Mouse (Mus musculus): Measurements from ENCODE around the gene Kat6b.
"Not testable (repeated sequence)": the region's sequence is repeated elsewhere in the genome, so short reads cannot be mapped to it uniquely, and the experiment has no call there.

Gene Kat6b

DNA sequence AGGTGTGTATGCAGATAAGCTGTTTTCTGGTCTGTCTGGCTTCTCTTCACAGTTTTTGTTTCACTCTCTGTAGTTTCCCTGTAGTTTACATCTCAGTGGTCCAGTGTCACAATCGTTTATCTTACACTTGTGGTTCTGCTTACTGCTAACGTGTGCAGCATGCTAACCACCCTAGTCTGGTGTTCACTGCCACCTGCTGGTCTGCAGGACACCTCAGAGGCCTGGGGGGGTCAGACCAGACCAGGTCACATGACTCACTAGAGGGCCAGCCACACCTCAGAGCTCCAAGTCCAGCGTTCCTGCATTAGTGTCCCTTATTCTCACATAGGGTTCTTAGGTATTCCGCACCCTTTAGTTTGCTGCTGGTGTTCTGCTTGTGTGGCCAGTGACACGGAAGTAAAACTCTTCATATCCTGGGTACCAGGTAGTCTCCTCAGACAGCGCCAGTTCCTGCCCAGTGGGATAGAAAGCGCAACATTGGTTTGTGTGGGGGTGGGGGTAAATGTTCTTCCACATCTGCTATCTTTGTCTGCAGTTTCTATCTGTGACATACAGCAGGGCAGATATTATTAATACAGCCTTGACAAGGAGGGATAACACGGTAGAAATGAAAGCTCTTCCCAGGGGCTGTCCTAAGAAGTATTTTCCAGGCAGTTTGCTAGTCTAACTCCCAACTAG lies 181.4 kb downstream of the Kat6b start:
- no peak for DNase-seq (ENCODE audit: low read depth, low spot score)

DNA sequence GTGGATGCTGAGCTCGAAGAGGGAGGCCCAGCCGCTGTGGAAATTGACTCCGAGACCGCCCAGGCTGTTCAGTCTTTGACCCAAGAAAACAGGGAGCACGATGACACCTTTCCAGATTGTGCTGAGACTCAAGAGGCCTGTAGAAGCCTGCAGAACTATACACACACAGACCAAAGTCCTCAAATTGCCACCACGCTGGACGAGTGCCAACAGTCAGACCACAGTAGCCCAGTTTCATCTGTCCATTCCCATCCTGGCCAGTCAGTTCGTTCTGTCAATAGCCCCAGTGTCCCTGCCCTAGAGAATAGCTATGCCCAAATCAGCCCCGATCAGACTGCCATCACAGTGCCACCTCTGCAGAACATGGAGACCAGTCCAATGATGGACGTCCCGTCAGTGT lies 188.0 kb downstream of the Kat6b start:
- no peak for DNase-seq (ENCODE audit: low read depth, low spot score)

DNA sequence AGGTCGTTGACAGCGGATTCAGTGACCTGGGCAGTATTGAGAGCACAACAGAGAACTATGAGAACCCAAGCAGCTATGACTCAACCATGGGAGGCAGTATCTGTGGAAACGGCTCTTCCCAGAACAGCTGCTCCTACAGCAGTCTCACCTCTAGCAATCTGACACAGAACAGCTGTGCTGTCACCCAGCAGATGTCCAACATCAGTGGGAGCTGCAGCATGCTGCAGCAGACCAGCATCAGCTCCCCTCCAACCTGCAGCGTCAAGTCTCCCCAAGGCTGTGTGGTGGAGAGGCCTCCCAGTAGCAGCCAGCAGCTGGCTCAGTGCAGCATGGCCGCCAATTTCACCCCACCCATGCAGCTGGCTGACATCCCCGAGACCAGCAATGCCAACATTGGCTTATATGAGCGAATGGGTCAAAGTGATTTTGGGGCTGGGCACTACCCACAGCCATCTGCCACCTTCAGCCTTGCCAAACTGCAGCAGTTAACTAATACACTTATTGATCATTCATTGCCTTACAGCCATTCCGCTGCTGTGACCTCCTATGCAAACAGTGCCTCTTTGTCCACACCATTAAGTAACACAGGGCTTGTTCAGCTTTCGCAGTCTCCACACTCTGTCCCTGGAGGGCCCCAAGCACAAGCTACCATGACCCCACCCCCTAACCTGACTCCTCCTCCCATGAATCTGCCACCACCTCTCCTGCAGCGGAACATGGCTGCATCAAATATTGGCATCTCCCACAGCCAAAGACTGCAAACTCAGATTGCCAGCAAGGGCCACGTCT lies 188.6 kb downstream of the Kat6b start:
- no peak for DNase-seq (ENCODE audit: low read depth, low spot score)

DNA sequence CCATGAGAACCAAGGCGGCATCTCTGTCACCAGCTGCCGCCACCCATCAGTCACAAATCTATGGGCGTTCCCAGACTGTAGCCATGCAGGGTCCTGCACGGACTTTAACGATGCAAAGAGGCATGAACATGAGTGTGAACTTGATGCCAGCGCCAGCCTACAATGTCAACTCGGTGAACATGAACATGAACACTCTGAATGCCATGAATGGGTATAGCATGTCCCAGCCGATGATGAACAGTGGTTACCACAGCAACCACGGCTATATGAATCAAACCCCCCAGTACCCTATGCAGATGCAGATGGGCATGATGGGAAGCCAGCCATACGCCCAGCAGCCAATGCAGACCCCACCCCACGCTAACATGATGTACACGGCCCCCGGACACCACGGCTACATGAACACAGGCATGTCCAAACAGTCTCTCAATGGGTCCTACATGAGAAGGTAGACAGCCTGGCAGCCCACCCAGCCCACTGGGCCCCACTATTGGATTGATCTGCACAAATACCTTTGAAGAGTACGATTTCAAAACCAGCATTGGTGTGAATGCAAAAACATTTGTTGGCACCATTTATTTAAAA lies 189.3 kb downstream of the Kat6b start:
- DNase-seq (ENCODE audit: low read depth, low spot score), result not testable (repeated sequence)

DNA sequence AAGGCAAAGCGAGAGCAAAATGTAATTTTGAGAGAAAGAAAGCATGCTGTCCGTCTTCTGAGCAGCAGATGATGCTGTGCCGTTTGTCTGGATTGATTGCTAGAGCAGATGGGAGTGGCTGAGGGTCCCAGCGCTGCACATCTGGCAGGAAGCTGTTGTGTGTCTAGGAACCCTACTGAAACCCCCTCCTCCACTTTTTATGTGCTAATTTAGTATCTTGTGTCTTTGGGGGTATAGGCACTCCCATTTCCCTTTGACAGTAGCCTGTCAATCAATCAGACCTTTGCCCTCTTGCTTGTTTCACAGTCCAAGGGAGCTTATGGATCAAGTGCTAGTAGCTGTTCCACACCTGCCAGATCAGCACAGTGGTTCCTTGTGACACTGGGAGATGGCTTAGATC lies 191.9 kb downstream of the Kat6b start:
- no peak for DNase-seq (ENCODE audit: low read depth, low spot score)

DNA sequence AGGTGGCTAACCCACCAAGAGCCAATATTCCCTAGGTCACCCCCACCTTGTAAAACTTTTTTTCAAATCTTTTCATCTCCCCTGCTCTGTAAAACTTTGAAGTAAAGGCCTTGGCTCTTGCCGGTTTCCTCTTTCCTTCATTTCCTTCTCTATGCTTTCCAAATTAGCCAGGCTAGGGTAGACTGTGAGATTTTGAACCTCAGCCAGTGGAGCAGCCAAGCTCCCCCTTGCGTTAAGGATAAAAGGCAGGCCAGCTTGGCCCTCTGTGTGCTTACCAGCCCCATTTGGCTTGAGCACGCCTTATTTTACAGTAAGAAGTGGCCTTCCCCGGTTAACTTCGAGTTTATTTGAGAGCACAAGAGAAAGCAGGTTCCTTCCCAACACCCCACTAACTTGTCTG lies 193.2 kb downstream of the Kat6b start:
- DNase-seq (ENCODE audit: low read depth, low spot score), result peak; percentile 47

DNA sequence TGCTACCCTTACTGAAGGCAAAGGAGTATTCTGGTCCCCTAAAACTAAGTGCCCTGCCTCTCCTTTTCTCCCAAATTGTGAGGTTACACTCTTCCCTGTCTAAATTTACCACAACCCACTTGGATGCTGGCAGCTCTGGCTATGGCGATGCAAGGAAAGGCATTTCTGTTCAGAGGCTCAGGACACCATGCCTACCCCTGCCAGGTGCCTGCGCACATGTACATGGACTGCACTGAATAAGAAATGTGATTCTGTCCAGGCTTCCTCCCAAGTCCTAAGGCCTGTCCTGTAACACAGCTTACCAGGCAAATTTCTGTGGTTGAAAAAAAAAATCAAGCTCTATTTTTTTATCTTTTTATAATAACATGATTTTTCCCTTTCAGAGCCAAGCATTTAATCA lies 195.0 kb downstream of the Kat6b start:
- no peak for DNase-seq (ENCODE audit: low read depth, low spot score)

DNA sequence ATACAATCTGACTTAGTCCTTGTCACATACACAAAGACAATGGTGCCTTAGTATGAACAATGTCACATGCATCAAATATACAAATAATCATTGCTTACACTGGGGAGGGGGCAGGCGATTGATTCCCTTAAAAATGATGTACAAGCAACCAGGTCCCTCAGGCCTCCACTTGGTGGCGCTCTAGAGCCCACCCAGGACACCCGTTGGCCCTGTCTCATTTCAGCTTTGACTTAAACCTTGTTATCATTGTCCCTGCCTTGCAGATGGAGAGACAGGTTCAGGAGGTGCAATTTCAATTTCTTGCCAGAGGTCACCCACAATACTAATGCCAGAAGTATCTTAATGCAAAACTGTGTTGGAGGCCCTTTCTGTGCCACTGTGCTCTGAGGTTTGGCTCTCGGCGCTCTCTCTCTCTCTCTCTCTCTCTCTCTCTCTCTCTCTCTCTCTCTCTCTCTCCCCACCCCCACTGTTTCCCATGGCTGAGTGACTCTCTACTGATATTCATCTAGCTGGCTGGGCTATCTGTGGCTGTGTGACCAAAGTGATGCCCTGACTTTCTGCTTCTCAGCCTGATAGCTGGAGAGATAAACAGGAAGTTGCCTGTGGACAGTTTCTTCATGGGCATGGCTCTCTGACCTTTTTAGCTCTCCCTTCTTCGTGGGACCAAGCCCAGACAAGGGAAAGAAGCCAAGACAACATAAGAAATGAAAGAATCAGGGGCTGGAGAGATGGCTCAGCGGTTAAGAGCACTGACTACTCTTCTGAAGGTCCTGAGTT lies 197.5 kb downstream of the Kat6b start:
- DNase-seq (ENCODE audit: low read depth, low spot score), result peak; percentile 72

DNA sequence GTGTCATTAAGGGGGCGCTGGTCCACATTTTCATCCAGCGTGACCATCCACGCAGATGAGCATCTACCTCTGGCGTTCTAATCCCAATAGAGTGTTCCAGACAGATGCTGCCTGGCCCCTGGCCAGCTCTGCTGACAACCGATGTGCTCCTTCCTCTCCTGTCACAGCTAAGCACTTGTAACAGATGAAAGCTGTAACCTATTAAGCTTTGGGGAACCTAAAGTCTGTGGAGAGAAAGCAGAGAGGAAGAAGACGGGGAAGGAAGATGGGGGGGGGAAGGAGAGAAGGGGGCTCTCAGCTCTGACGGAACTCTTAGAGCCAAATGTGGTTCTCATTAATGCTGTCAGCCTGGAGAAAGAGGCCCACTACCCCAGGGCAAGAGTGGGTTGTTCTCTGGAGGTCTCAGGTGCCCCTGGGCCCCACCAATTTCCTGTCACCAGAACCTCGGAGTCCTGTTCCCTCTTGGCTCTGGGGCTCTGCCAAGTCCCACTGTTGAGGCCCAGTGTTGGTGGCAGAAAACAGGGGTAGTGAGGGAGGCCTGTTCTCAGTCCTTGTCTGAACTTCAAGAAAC lies 198.5 kb downstream of the Kat6b start:
- peak; percentile 82 for DNase-seq (ENCODE audit: low read depth, low spot score)

DNA sequence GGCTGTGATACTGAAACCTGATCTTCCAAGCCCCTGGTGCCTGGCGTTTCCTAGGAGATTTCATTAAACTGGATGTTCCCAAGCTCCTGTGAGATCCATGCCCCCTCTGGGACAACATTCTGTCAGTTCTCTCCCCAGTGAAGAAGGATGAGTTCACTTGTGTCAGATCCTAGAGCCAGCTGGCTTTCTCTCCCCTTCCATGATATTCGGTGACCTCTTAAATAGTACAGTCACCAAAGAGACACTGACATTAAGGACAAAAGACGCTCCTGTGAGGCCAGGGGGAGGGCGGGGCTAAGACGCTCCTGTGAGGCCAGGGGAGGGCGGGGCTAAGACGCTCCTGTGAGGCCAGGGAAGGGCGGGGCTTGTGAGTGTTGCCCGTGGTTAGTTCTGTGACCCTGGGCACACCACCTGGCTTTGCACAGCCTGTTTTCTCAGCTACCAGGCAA lies 201.5 kb downstream of the Kat6b start:
- peak; percentile 72 for DNase-seq (ENCODE audit: low read depth, low spot score)

DNA sequence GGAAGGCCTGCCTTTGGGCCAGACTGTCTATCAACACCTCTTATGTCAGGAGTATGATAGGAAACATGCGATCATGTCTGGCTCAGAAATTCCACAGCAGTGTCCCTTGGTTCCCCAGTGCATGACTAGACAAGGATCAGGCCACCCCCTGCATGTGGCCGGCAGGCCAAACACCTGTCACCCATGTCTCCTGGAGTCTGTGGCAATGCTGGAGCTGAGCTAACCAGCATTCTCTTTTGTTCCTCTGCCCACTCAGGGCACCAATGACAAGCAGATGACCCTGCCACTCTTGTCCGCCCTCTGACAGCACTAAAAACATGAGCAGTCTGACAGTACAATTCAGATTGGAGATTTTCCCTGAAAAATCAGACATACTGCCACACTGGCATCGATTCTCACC lies 202.6 kb downstream of the Kat6b start:
- no peak for DNase-seq (ENCODE audit: low read depth, low spot score)

DNA sequence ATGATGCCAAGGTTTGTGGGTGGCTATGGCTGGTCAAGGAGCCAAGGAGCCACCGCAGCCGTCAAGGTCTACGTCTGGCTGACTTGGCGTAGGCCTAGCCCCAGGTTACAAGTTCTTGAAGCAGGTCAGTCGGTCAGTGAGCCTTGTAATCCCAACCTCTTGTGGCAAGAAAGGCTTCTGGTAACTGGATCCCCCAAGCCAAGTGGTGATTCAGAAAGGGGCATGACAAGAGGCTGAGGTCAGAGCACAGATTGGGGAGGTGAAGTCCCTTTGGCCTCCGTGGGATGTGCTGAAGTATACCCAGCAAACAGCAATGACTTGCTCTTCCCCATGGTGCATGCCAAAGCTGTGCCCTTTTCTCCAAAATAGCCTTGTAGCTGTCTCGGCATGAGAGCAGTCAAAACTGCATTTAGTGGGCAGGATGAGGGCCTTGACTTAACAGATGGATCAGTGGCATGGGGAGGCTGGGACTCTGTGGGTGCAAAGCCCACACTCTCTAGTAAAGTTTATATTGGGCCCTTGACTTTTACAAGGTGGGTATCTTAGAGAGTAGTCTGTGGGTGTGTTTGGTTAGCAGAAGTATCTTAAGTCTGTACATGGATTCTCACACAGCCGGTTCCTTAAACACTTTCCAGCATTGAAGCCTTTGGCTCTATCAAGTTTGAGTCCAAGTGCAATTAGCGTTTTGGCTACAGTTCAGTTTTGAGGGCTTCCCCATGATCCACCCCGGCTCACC lies 204.3 kb downstream of the Kat6b start:
- no peak for DNase-seq (ENCODE audit: low read depth, low spot score)

DNA sequence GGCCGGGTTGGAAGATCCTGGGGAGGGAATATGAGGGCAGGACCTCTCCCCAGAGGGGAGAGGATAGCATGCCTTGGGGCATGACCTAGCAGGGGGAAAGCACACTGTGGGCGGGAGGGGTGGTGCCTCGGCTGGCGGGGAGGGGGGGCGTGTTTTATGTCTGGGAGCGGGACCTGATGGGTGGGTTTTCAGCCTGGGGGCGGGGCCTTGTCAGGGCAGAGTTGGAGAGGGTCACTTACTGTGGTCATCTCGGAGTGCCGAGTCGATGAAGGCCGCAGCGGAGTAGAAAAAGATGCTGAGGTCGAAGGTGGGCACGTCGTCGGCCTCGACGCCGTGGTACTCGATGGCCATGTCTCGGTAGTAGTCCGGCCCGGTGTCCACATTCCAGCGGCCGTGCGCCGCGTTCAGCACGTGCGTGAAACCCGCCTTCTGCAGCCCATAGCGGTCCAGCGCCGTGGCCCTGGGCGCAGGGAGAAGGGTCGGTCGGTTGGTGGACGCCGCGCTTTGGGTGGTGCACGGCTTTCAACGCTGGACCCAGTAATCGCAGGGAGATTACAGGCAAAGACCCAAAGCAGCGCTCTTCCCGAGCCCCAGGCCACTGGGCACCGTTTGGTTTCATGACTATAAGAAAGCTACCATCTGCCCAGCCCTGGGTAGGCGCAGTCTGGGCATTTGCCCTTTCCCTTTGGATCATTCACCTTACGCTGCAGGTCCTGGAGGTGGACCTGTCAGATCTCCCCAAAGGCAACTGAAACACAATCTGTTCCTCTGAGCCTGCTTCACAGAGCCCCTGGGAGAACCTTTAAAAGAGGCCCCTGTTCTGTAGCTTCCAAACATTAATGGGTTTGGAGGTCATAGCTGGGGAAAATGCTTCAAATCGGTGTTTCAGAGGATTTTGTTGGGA lies 205.4 kb downstream of the Kat6b start:
- no peak for DNase-seq (ENCODE audit: low read depth, low spot score)

DNA sequence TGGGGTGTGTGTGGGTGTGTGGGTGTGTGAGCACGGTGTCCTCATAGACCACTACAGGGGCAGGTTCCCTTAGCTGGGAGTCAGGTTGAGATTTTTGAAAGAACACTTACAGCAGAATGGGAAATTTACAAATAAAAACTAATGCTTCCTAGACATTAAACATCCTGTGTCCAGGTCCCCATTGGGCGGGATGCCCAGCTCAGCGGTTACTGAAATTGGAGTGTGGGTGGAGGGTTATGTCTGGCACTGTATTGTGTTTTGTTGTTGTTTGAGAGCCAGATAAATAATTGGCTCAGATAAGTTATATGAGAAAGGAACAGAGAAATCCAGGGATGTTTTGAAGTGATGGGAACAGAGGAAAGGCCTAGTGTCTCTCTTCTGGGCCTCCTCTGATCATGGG lies 209.8 kb downstream of the Kat6b start:
- no peak for DNase-seq (ENCODE audit: low read depth, low spot score)

DNA sequence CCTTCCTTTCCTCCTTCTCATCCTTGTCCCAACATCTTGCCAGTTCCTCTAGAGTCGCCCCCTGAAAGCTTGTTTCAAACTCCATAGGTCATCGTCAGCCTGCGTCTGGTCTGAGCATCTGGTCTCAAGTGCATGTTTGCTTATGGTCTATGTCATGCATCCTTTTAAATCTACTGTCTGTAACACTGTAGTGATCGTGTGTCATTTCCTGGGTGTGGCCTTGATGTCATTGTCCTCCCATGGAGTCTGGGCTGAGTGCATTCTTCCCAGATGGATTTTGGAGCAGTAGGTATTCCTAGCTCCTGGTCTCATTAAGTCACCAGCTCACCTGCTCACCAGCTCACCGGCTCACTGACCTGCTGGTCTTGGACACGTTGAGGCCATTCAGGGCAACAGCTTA lies 213.8 kb downstream of the Kat6b start:
- no peak for DNase-seq (ENCODE audit: low read depth, low spot score)

DNA sequence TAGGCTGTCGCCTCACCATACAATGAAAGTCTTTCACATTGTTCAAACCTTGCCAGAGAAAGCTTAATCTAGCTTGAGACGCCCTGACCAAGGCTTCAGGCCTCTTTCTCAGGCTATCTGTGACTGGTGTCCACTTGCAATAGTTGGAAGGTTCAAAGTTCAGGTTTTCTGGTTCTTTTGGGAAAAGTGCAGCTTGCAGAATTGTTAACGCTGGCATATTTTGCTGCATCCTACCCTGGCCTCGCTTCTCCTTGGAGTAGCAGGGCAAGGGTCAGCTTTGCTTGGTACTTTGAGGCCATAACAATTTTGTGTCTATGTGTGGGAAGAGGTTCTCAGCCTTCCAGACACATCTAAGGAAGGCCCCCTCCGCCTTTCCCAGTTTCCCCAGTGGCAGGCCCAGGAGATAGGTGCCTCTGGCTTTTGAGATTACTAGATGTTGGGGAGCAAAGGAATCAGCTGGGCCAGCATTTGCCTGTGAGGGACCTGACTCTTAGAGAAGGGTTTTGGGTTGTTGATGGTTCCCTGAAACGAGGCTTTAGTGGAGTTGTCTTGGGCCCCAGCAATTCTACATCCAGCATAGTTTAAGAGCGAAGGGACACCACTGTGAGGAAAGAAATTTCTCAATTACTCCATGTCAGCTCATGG lies 215.1 kb downstream of the Kat6b start:
- no peak for DNase-seq (ENCODE audit: low read depth, low spot score)

DNA sequence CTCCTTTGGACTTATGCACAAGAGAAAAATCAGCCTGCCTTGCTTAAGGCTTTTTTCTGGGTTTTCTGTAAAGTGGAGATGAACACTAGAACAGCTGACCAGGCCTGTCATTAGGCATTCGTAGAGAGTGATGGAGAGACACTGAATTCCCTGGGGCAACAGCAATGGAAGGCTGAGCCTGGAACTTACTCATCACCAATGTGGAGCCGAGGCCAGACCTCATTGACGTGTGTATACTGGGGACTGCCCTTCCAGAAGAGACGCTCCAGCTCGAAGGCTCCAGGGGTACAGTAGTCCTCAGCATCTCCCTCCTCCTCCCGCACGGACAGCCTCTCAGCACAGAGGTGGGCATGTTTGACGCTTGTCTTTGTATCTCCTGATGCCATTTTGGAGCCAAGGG lies 221.5 kb downstream of the Kat6b start:
- no peak for DNase-seq (ENCODE audit: low read depth, low spot score)

DNA sequence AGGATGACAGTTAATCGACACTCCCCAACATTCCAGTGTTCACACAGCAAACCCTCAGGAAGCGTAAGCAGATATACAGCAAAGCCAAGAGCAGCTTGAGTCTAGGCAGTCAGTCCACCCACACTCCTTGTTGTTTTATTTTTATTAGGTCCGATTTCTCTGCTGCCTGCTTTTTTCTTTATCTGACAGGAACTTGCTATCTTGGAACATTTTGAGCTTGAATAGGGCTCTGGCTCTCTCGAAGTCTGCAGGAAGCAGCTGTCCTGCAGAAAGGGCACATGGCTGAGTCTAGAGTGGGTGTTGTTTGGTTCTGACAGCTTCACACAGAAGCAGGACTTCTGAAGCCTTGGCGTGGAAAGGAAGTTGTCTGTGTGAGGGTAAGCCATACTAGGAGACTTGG lies 222.0 kb downstream of the Kat6b start:
- DNase-seq (ENCODE audit: low read depth, low spot score), result no peak

DNA sequence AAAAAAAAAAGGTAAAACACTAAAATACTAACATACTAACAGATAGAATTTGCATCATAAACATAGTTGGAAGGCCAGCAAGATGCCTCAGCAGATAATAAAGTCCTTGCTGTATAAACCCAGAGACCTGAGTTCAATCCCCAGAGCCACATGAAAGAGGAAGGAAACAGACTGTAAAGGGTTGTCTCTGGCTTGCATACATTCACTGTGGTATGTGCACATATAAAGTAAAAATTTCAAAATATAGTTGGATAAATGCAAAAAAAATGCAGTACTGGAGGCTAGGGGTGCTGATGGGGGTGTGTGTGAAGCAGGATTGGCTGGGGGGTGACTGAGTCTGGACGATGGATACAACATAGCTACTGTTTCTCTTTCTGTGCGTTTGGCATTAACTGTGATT lies 224.2 kb downstream of the Kat6b start:
- no peak for DNase-seq (ENCODE audit: low read depth, low spot score)
